Mouse (Mus musculus) embryonic facial prominence, embryonic 14.5 days (tissue): Measurements from ENCODE around the gene 6430531B16Rik. TPM values are rescaled to one million over a fixed set of nuclear protein-coding genes. Genes with fewer than 3 reads are reported as not detected.
A peak's percentile ranks its signal among the peaks of the same experiment; 100 is the strongest.

Source experiments
- ATAC-seq: fragments of 200-750 bp; cut with Nextera tagmentation; 2 replicates; pipeline ENCODE4 v1.8.0; 2017; ENCODE audit warnings: low read depth, moderate number of reproducible peaks, moderate TSS enrichment
- DNase-seq: peaks from one replicate; pipeline ENCODE4 v3.0.0-alpha.2; 2015; ENCODE audit warnings: low spot score
- H3K27ac ChIP-seq: fragments of 300-500 bp; sonication (generic); replicated peaks from 2 replicates; pipeline ENCODE4 v1.5.1; 2014; ENCODE audit warnings: low read depth, mild to moderate bottlenecking, low read length, moderate library complexity
- H3K27me3 ChIP-seq: fragments of 300-500 bp; sonication (generic); replicated peaks from 2 replicates; pipeline ENCODE4 v1.6.1; 2014; ENCODE audit warnings: low read length; ENCODE audit not compliant: control insufficient read depth, insufficient read depth
- H3K36me3 ChIP-seq: fragments of 300-500 bp; sonication (generic); 2 replicates; pipeline ENCODE4 v1.6.1; 2014; ENCODE audit warnings: low read length, mixed read lengths; ENCODE audit not compliant: control insufficient read depth, insufficient read depth
- H3K4me1 ChIP-seq: fragments of 300-500 bp; sonication (generic); 2 replicates; pipeline ENCODE4 v1.6.1; 2014; ENCODE audit warnings: antibody characterized with exemption, low read length; ENCODE audit not compliant: control insufficient read depth, insufficient read depth
- H3K4me2 ChIP-seq: fragments of 300-500 bp; sonication (generic); 2 replicates; pipeline ENCODE4 v1.6.1; 2014; ENCODE audit warnings: low read depth, mild to moderate bottlenecking, low read length, moderate library complexity, mixed read lengths
- H3K4me3 ChIP-seq: fragments of 300-500 bp; sonication (generic); 2 replicates; pipeline ENCODE4 v1.5.1; 2014; ENCODE audit warnings: low read depth, mild to moderate bottlenecking, low read length
- H3K9ac ChIP-seq: fragments of 300-500 bp; sonication (generic); 2 replicates; pipeline ENCODE4 v1.6.1; 2014; ENCODE audit warnings: low read depth, mild to moderate bottlenecking, low read length, moderate library complexity, mixed read lengths
- H3K9me3 ChIP-seq: fragments of 300-500 bp; sonication (generic); 2 replicates; pipeline ENCODE4 v1.6.1; 2016; ENCODE audit warnings: low read length; ENCODE audit not compliant: control insufficient read depth
- WGBS: fragments of 180-500 bp; shearing (Covaris S2); extraction: QIAGEN DNeasy Blood & Tissue Kit; methylation state at CpG from one replicate; pipeline ENCODE4 v1.1.7; 2014; 5-methylcytosine and 5-hydroxymethylcytosine counted together
- polyA plus RNA-seq: library from polyadenylated mRNA; unstranded; fragments of >200 nt; fragmentation: Nextera tagmentation; extraction: Ambion mirVana; gene quantifications from 2 replicates; pipeline ENCODE4 v1.2.1, GENCODE M21; 2014

Gene 6430531B16Rik
- polyA plus RNA-seq, 1 experiment from 2014 or later = 2.4 TPM

- no peaks in the 10 kb centered on the region for H3K27me3 ChIP-seq
- ATAC-seq (no peak), DNase-seq (no peak)
- H3K4me3 ChIP-seq = no peak overlapping the region
- 38% methylated on average over 5 of the region's 5 CpGs for WGBS
- H3K9ac ChIP-seq = no peak overlapping the region
- no peaks in the 10 kb centered on the region for H3K36me3 ChIP-seq
- H3K4me2 ChIP-seq = no peak overlapping the region
- no peaks in the 10 kb centered on the region for H3K4me1 ChIP-seq
- no peaks in the 10 kb centered on the region for H3K9me3 ChIP-seq
- no peak overlapping the region for H3K27ac ChIP-seq
These were observed 10.1 kb downstream of the 6430531B16Rik start for GRCm38 (mm10) chr7:139968428-139968827.

- H3K9ac ChIP-seq = no peak overlapping the region
- H3K4me3 ChIP-seq = no peak overlapping the region
- H3K27ac ChIP-seq = no peak overlapping the region
- no peaks in the 10 kb centered on the region for H3K9me3 ChIP-seq
- ATAC-seq (no peak), DNase-seq (no peak)
- no peak overlapping the region for H3K4me2 ChIP-seq
- no peaks in the 10 kb centered on the region for H3K4me1 ChIP-seq
- H3K27me3 ChIP-seq = no peaks in the 10 kb centered on the region
- 15% methylated on average over 4 of the region's 4 CpGs for WGBS
- no peaks in the 10 kb centered on the region for H3K36me3 ChIP-seq
These were observed 11.4 kb downstream of the 6430531B16Rik start for GRCm38 (mm10) chr7:139967175-139967574.

GRCm38 (mm10) chr7:139963814-139964213, 14.7 kb downstream of the 6430531B16Rik start:
- WGBS = 49% methylated on average over 3 of the region's 4 CpGs
- H3K9ac ChIP-seq = no peak overlapping the region
- H3K4me1 ChIP-seq = no peaks in the 10 kb centered on the region
- no peaks in the 10 kb centered on the region for H3K27me3 ChIP-seq
- H3K36me3 ChIP-seq = no peaks in the 10 kb centered on the region
- no peak overlapping the region for H3K27ac ChIP-seq
- H3K9me3 ChIP-seq = no peaks in the 10 kb centered on the region
- no peak overlapping the region for H3K4me3 ChIP-seq
- DNase-seq (no peak), ATAC-seq (no peak)
- no peak overlapping the region for H3K4me2 ChIP-seq

- whole genome bisulfite sequencing = 87% methylated on average over 10 of the region's 10 CpGs
- Histone ChIP-seq H3K36me3 (no peaks in the 10 kb centered on the region), H3K27me3 (no peaks in the 10 kb centered on the region), H3K4me1 (no peaks in the 10 kb centered on the region), H3K9me3 (no peaks in the 10 kb centered on the region), H3K4me3 (no peak overlapping the region), H3K4me2 (no peak overlapping the region), H3K27ac (no peak overlapping the region), H3K9ac (no peak overlapping the region)
- no peak for ATAC-seq
- DNase-seq = no peak
These were observed 17.4 kb downstream of the 6430531B16Rik start for GRCm38 (mm10) chr7:139961141-139961540.

GRCm38 (mm10) chr7:139957958-139958357, 20.6 kb downstream of the 6430531B16Rik start:
- no peak overlapping the region for H3K4me2 ChIP-seq
- 0 out of 2 replicates have a peak overlapping the region, but pooled peaks have one; percentile 6 for H3K9ac ChIP-seq
- H3K4me1 ChIP-seq = no peaks in the 10 kb centered on the region
- H3K27me3 ChIP-seq = no peaks in the 10 kb centered on the region
- H3K36me3 ChIP-seq = no peaks in the 10 kb centered on the region
- no peak overlapping the region for H3K4me3 ChIP-seq
- H3K27ac ChIP-seq = no peak overlapping the region
- WGBS = 29% methylated on average over 11 of the region's 11 CpGs
- no peaks in the 10 kb centered on the region for H3K9me3 ChIP-seq
- DNase-seq (no peak), ATAC-seq (no peak)

- Histone ChIP-seq H3K4me1 (no peaks in the 10 kb centered on the region), H3K9ac (no peak overlapping the region), H3K4me2 (no peak overlapping the region), H3K9me3 (no peaks in the 10 kb centered on the region), H3K27ac (no peak overlapping the region), H3K4me3 (no peak overlapping the region), H3K36me3 (no peaks in the 10 kb centered on the region), H3K27me3 (no peaks in the 10 kb centered on the region)
- DNase-seq = no peak
- no peak for ATAC-seq
- 56% methylated on average over 11 of the region's 11 CpGs for WGBS
These were observed 21.1 kb downstream of the 6430531B16Rik start for GRCm38 (mm10) chr7:139957437-139957836.

GRCm38 (mm10) chr7:139956658-139957057, 21.9 kb downstream of the 6430531B16Rik start:
- Histone ChIP-seq H3K9ac (no peak overlapping the region), H3K9me3 (no peaks in the 10 kb centered on the region), H3K4me1 (no peaks in the 10 kb centered on the region), H3K27ac (no peak overlapping the region), H3K36me3 (no peaks in the 10 kb centered on the region), H3K27me3 (no peaks in the 10 kb centered on the region), H3K4me2 (no peak overlapping the region), H3K4me3 (no peak overlapping the region)
- ATAC-seq (no peak), DNase-seq (no peak)
- WGBS = 80% methylated on average over 3 of the region's 3 CpGs

GRCm38 (mm10) chr7:139955505-139955904, 23.1 kb downstream of the 6430531B16Rik start:
- Histone ChIP-seq H3K27me3 (no peaks in the 10 kb centered on the region), H3K27ac (no peak overlapping the region), H3K4me1 (no peaks in the 10 kb centered on the region), H3K9me3 (no peaks in the 10 kb centered on the region), H3K9ac (no peak overlapping the region), H3K36me3 (no peaks in the 10 kb centered on the region), H3K4me2 (no peak overlapping the region), H3K4me3 (no peak overlapping the region)
- DNase-seq (no peak), ATAC-seq (no peak)
- 85% methylated on average over 4 of the region's 4 CpGs for WGBS

- Histone ChIP-seq H3K4me2 (no peak overlapping the region), H3K4me1 (no peaks in the 10 kb centered on the region), H3K36me3 (no peaks in the 10 kb centered on the region), H3K9me3 (no peaks in the 10 kb centered on the region), H3K9ac (no peak overlapping the region), H3K4me3 (no peak overlapping the region), H3K27me3 (peaks cover 10% of the 10 kb centered on the region; the same call in 1 of the 2 replicates), H3K27ac (no peak overlapping the region)
- ATAC-seq (no peak), DNase-seq (no peak)
- 62% methylated on average over 6 of the region's 6 CpGs for WGBS
These were observed 26.4 kb downstream of the 6430531B16Rik start for GRCm38 (mm10) chr7:139951991-139952633.
